Mouse (Mus musculus): ENCODE measurements around the gene Sorbs1. TPM values are rescaled to one million over a fixed set of nuclear protein-coding genes. Genes with fewer than 3 reads are reported as not detected.

Sorbs1 gene
- polyA plus RNA-seq, 2 experiments: 35.3 to 40.6 TPM

- Histone ChIP-seq H3K27ac (replicated peaks; ENCODE audit: low read depth, low read length) (no peak overlapping the region), H3K4me3 (replicated peaks; ENCODE audit: low read length) (no peak overlapping the region), H3K27me3 (ENCODE audit: control insufficient read depth, insufficient read depth, low read length) (no peaks in the 10 kb centered on the region), H3K4me1 (ENCODE audit: control insufficient read depth, insufficient read depth, low read length) (peaks cover 2% of the 10 kb centered on the region; the same call in 1 of the 2 replicates), H3K9ac (ENCODE audit: low read depth, low read length, severe bottlenecking) (no peak overlapping the region), H3K36me3 (ENCODE audit: control insufficient read depth, insufficient read depth, low read length) (no peaks in the 10 kb centered on the region), H3K4me2 (replicated peaks; ENCODE audit: low read depth, low read length, severe bottlenecking) (no peak overlapping the region), H3K9me3 (ENCODE audit: control insufficient read depth, low read length) (no peaks in the 10 kb centered on the region)
- no peak for ATAC-seq (ENCODE audit: low FRiP score, low read depth)
- no peak for TF ChIP-seq POLR2A (IDR thresholded peaks at IDR 0.05; ENCODE audit: borderline replicate concordance, extremely low read depth, insufficient read depth, insufficient read length)
- 68% methylated on average over 8 of the region's 8 CpGs for WGBS
- DNase-seq (ENCODE audit: low spot score): no peak
Observed at GRCm38 (mm10) chr19:40499141-40499540, 14.4 kb downstream of the Sorbs1 start.

GRCm38 (mm10) chr19:40498162-40498725, 15.3 kb downstream of the Sorbs1 start:
- ATAC-seq (ENCODE audit: low FRiP score, low read depth): no peak

GRCm38 (mm10) chr19:40496509-40497267, 16.9 kb downstream of the Sorbs1 start:
- H3K4me3 ChIP-seq (replicated peaks; ENCODE audit: low read length): no peak overlapping the region
- H3K9me3 ChIP-seq (ENCODE audit: control insufficient read depth, low read length): no peaks in the 10 kb centered on the region
- DNase-seq (ENCODE audit: low spot score) (no peak), ATAC-seq (ENCODE audit: low FRiP score, low read depth) (no peak)
- H3K27ac ChIP-seq (replicated peaks; ENCODE audit: low read depth, low read length): no peak overlapping the region
- no peaks in the 10 kb centered on the region for H3K27me3 ChIP-seq (ENCODE audit: control insufficient read depth, insufficient read depth, low read length)
- H3K4me1 ChIP-seq (ENCODE audit: control insufficient read depth, insufficient read depth, low read length): peaks cover 7% of the 10 kb centered on the region; the same call in 1 of the 2 replicates
- no peak overlapping the region for H3K4me2 ChIP-seq (replicated peaks; ENCODE audit: low read depth, low read length, severe bottlenecking)
- 94% methylated on average over 11 of the region's 11 CpGs for WGBS
- no peaks in the 10 kb centered on the region for H3K36me3 ChIP-seq (ENCODE audit: control insufficient read depth, insufficient read depth, low read length)
- no peak overlapping the region for H3K9ac ChIP-seq (ENCODE audit: low read depth, low read length, severe bottlenecking)
- no peak for TF ChIP-seq POLR2A (IDR thresholded peaks at IDR 0.05; ENCODE audit: borderline replicate concordance, extremely low read depth, insufficient read depth, insufficient read length)

More at GRCm38 (mm10) chr19:40498162-40498725, 15.3 kb downstream of the Sorbs1 start:
- H3K9me3 ChIP-seq (ENCODE audit: control insufficient read depth, low read length): no peaks in the 10 kb centered on the region
- DNase-seq (ENCODE audit: low spot score): no peak
- TF ChIP-seq POLR2A (IDR thresholded peaks at IDR 0.05; ENCODE audit: borderline replicate concordance, extremely low read depth, insufficient read depth, insufficient read length): no peak
- no peak overlapping the region for H3K27ac ChIP-seq (replicated peaks; ENCODE audit: low read depth, low read length)
- no peak overlapping the region for H3K9ac ChIP-seq (ENCODE audit: low read depth, low read length, severe bottlenecking)
- 69% methylated on average over 6 of the region's 6 CpGs for WGBS
- H3K36me3 ChIP-seq (ENCODE audit: control insufficient read depth, insufficient read depth, low read length): no peaks in the 10 kb centered on the region
- H3K4me1 ChIP-seq (ENCODE audit: control insufficient read depth, insufficient read depth, low read length): peaks cover 6% of the 10 kb centered on the region; the same call in 1 of the 2 replicates
- H3K27me3 ChIP-seq (ENCODE audit: control insufficient read depth, insufficient read depth, low read length): no peaks in the 10 kb centered on the region
- H3K4me2 ChIP-seq (replicated peaks; ENCODE audit: low read depth, low read length, severe bottlenecking): no peak overlapping the region
- H3K4me3 ChIP-seq (replicated peaks; ENCODE audit: low read length): no peak overlapping the region

- no peak overlapping the region for H3K27ac ChIP-seq (replicated peaks; ENCODE audit: low read depth, low read length)
- DNase-seq (ENCODE audit: low spot score): no peak
- H3K9ac ChIP-seq (ENCODE audit: low read depth, low read length, severe bottlenecking): no peak overlapping the region
- no peaks in the 10 kb centered on the region for H3K27me3 ChIP-seq (ENCODE audit: control insufficient read depth, insufficient read depth, low read length)
- no peak overlapping the region for H3K4me3 ChIP-seq (replicated peaks; ENCODE audit: low read length)
- H3K9me3 ChIP-seq (ENCODE audit: control insufficient read depth, low read length): no peaks in the 10 kb centered on the region
- no peak for ATAC-seq (ENCODE audit: low FRiP score, low read depth)
- H3K4me2 ChIP-seq (replicated peaks; ENCODE audit: low read depth, low read length, severe bottlenecking): no peak overlapping the region
- 77% methylated on average over 4 of the region's 4 CpGs for WGBS
- peaks cover 7% of the 10 kb centered on the region; the same call in 1 of the 2 replicates for H3K4me1 ChIP-seq (ENCODE audit: control insufficient read depth, insufficient read depth, low read length)
- no peaks in the 10 kb centered on the region for H3K36me3 ChIP-seq (ENCODE audit: control insufficient read depth, insufficient read depth, low read length)
- no peak for TF ChIP-seq POLR2A (IDR thresholded peaks at IDR 0.05; ENCODE audit: borderline replicate concordance, extremely low read depth, insufficient read depth, insufficient read length)
Observed at GRCm38 (mm10) chr19:40496071-40496470, 17.5 kb downstream of the Sorbs1 start.

GRCm38 (mm10) chr19:40492902-40493301, 20.7 kb downstream of the Sorbs1 start:
- H3K4me3 ChIP-seq (replicated peaks; ENCODE audit: low read length): no peak overlapping the region
- no peak overlapping the region for H3K27ac ChIP-seq (replicated peaks; ENCODE audit: low read depth, low read length)
- H3K4me1 ChIP-seq (ENCODE audit: control insufficient read depth, insufficient read depth, low read length): peaks cover 19% of the 10 kb centered on the region
- DNase-seq (ENCODE audit: low spot score) (no peak), ATAC-seq (ENCODE audit: low FRiP score, low read depth) (no peak)
- no peak overlapping the region for H3K9ac ChIP-seq (ENCODE audit: low read depth, low read length, severe bottlenecking)
- 76% methylated on average over 9 of the region's 9 CpGs for WGBS
- H3K36me3 ChIP-seq (ENCODE audit: control insufficient read depth, insufficient read depth, low read length): no peaks in the 10 kb centered on the region
- H3K9me3 ChIP-seq (ENCODE audit: control insufficient read depth, low read length): no peaks in the 10 kb centered on the region
- H3K4me2 ChIP-seq (replicated peaks; ENCODE audit: low read depth, low read length, severe bottlenecking): no peak overlapping the region
- H3K27me3 ChIP-seq (ENCODE audit: control insufficient read depth, insufficient read depth, low read length): no peaks in the 10 kb centered on the region
- no peak for TF ChIP-seq POLR2A (IDR thresholded peaks at IDR 0.05; ENCODE audit: borderline replicate concordance, extremely low read depth, insufficient read depth, insufficient read length)
